Mouse (Mus musculus) kidney, postnatal 10 days (tissue): Measurements from ENCODE around the gene Itgam.
"Not testable (repeated sequence)": the region's sequence is repeated elsewhere in the genome, so short reads cannot be mapped to it uniquely, and the experiment has no call there.

Experiments
- DNase-seq: peaks from one replicate; pipeline ENCODE4 v3.0.0; 2021; ENCODE audit warnings: mixed read lengths

Itgam gene

GRCm38 (mm10) chr7:128062456-128062855 lies at the start of gene Itgam, which contains the start of gene Gm49368:
Gene Itgam (plus strand): TSS chr7:128062640.
Gene Gm49368 (plus strand): TSS chr7:128062683.
- no peak for DNase-seq

DNA sequence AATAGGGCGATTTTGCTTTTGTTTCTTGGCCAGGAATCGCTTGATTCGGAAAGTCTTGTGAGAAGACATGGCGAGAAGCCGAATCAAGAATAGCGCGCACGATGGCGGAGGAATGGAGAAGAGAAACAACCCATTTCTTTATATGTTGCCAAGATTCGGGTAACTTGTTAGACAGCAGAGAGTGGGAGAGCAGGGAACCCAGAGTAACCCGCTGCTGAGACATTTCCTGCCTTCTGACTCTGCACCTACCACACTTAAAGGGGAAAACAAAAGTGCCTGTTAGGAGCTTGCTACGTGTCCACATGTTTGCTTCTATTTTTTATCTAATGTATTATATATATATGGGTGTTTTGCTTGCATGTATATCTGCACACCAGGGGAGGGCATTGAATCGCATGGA lies 49.3 kb upstream of the Itgam start:
- no peak for DNase-seq

DNA sequence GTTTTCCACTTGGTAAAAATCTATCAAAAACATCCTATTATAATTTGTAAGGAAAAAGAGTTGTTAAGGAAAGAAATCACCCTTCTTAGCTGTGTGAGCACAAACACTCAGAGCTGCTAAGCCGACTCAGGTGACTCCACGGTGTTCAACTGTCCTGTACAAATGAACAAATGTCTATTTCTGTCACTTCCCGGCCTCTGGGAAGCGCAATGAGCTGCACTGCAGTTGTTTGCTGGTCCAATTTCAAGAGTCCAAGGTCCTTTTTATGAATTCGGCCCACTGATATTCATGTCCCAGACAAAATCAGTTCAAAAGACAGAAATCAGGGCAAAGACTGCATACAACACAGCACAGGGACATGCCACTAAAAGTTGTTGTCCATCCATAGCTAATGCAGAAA lies 46.3 kb upstream of the Itgam start:
- DNase-seq, result not testable (repeated sequence)

DNA sequence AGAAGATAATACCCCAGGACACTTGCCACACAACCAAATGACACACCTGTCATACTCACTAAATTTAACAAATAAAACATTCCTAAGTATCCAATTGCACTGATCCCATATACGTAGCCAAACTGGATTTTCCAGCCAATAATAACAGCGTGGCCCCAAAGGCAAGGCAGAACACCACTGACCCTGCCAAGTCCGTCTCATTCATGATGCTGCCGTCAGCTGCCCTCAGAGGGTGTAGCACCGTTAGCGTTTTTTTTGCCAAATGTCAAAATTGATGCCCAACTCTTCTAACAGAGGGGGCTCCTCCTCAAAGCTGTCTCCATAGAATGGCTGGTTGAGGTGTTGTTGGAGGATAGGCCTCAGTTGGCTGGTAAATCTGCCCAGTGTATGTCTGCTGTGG lies 45.8 kb upstream of the Itgam start:
- no peak for DNase-seq

DNA sequence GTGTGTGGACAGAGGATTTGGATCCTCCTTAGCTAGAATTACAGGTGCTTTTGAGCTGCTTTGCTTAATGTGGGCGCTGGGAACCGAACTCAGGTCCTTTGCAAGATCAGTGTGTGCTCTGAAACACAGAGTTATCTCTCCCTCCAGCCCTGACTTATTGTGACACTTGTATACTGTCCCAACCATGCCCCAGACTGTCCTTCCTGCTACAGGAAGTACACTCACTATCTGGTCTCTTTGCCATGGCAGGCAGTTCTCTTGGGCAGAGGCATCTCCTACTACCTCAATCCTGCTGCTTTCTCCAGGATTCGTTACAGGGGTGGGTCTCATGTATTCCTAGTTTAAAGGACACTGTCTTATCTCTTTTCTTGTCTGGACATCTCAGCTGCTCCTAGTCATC lies 44.2 kb upstream of the Itgam start:
- no peak for DNase-seq

DNA sequence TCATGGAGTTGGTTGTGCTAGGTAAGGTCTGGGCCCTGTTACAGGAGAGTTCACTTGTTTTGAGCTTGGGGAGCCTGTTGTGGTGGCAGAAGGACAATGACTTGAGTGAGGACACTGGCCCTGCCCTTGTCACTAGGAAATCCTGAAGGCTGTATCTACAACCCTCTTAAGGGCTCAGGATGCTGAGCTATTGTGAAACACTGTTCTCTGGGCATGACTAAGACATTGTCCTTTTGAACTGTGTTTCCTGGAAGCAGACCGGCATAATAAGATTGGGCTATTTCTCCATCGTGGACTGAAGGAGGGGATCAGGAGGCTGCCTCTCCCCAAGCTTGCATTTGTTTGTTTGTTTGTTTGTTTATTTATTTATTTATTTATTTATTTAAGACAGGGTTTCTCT lies 43.3 kb upstream of the Itgam start:
- no peak for DNase-seq

GRCm38 (mm10) chr7:128022974-128023373 lies 39.5 kb upstream of the Itgam start:
- no peak for DNase-seq

GRCm38 (mm10) chr7:128023565-128023964 lies 38.9 kb upstream of the Itgam start:
- no peak for DNase-seq

- DNase-seq, result no peak
These were observed 38.1 kb upstream of the Itgam start for GRCm38 (mm10) chr7:128024364-128024763.

GRCm38 (mm10) chr7:128024932-128025331 lies 37.5 kb upstream of the Itgam start:
- DNase-seq, result no peak

- no peak for DNase-seq
These were observed 37.1 kb upstream of the Itgam start for GRCm38 (mm10) chr7:128025381-128025780.

GRCm38 (mm10) chr7:128031403-128031976 lies 30.9 kb upstream of the Itgam start:
- DNase-seq, result peak; percentile 33

- no peak for DNase-seq
These were observed 30.0 kb upstream of the Itgam start for GRCm38 (mm10) chr7:128032290-128032988.

- DNase-seq, result no peak
These were observed 29.5 kb upstream of the Itgam start for GRCm38 (mm10) chr7:128032989-128033293.

- DNase-seq, result no peak
These were observed 28.8 kb upstream of the Itgam start for GRCm38 (mm10) chr7:128033616-128034015.

- DNase-seq, result not testable (repeated sequence)
These were observed 20.1 kb upstream of the Itgam start for GRCm38 (mm10) chr7:128042161-128042820.

DNA sequence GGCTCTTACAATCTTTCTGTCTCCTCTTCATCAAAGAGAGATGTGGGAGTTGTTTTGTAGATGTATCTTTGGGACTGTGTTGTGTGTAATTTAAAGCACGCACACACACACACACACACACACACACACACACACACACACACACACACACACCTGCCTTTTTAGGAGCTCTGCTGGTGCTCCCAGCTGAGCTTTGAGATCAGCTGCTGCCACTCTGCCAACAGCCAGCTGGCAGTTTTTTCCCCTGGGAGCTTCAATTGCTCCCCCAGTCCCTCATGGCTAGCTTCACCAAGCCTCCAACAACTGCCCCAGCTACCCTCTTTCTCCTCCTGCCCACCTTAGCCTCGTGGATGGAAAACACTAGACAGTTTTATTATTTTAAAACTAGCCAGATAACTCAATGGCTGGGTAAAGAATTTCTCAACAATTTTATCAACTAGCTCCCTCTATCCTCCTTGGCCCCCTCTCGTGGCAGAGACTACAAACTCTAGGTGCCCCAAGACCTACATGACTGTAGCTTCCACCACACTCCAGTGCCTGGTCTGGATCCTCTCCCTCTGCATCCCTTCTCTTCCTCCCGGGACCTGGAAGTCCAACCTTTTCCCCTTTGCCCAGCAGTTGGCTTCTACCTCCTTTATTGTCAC lies 18.2 kb upstream of the Itgam start:
- peak; percentile 18 for DNase-seq

GRCm38 (mm10) chr7:128045640-128046039 lies 16.8 kb upstream of the Itgam start:
- no peak for DNase-seq

- no peak for DNase-seq
These were observed 13.6 kb upstream of the Itgam start for GRCm38 (mm10) chr7:128048819-128049218.

- no peak for DNase-seq
These were observed 13.2 kb upstream of the Itgam start for GRCm38 (mm10) chr7:128049254-128049653.

DNA sequence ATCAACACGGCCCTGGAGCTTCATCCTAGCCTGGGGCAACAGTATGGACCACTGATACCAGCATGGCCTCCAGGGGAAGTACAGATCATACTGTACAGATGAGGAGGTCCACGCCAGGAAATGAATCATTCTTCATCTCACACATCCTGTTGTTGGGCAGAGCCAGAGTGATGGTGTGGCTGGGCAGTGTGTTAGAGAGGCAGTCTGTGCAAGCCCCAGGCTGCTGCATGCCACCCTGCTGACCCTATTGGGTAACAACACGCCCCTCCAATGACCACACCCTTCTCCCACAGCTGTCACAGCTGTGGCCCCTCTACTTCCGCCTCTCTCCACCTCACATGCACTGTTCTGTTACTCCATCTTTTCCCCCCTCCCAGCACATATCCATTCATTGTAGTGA lies 11.7 kb upstream of the Itgam start:
- no peak for DNase-seq

GRCm38 (mm10) chr7:128053061-128053460 lies 9.4 kb upstream of the Itgam start:
- DNase-seq, result no peak

DNA sequence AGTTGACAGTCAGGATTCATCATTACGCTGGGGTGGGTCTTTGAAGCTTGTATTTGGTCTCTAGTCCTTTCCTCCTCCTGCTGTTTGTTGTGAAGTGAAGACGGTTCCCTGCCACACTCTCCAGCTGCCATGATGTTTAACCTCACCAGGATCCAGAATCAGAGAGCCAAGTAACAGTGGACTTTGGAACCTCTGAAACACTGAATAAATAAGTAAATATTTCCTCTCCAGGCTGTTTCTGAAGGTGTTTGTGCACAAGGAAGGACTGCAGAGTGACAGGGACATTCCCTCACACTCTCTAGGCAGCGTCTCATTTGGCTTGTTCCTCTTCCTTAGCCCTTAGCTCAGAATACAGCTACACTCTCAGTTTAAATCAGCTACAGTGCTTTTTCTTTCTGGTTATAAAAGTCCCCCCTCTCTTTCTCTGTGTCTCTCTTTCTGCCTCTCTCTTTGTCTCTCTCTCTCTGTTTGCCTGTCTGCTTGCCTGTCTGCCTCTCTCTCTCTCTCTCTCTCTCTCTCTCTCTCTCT lies 5.5 kb upstream of the Itgam start:
- DNase-seq, result no peak

DNA sequence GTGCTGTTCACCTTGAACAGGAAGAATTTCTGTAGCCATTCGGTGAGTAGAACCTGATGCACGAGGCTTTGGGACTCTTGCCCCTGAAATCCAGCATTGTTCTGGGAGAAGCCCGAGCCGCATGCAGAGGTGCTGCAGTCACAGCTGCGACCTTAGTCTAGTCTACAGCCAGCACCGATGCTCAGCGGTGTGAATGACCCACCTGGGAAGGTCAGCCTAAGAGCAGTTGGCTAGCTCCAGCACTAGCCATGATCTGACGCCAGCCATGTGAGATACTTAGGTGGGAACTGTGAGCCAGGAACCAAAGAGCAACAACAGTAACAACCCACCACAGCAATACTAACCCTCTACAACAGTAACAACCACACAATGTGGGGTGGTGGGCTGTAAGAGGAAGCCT lies 4.6 kb upstream of the Itgam start:
- no peak for DNase-seq
